Mouse (Mus musculus): ENCODE results near the gene Spon1. TPM values are rescaled to one million over a fixed set of nuclear protein-coding genes. Genes with fewer than 3 reads are reported as not detected.

The Spon1 gene
- polyA plus RNA-seq, 1 experiment from 2014 or later = 3.2 TPM

GRCm38 (mm10) chr7:114069726-114070457 lies 304.1 kb downstream of the Spon1 start:
- WGBS = 74% methylated on average over 11 of the region's 11 CpGs
- Histone ChIP-seq H3K27ac (ENCODE audit: low read depth, low read length) (no peak overlapping the region), H3K4me1 (replicated peaks; ENCODE audit: control insufficient read depth, insufficient read depth, low read length) (peaks cover 11% of the 10 kb centered on the region), H3K27me3 (replicated peaks; ENCODE audit: control insufficient read depth, insufficient read depth, low read length) (no peaks in the 10 kb centered on the region), H3K9me3 (ENCODE audit: control insufficient read depth) (no peaks in the 10 kb centered on the region), H3K9ac (ENCODE audit: low read depth, low read length) (no peak overlapping the region), H3K4me3 (ENCODE audit: low read depth, low read length) (no peak overlapping the region), H3K36me3 (ENCODE audit: control insufficient read depth, insufficient read depth) (no peaks in the 10 kb centered on the region), H3K4me2 (replicated peaks; ENCODE audit: low read depth) (no peak overlapping the region)
- no peak for TF ChIP-seq CTCF (IDR thresholded peaks at IDR 0.05; ENCODE audit: low read depth)
- ATAC-seq = no peak

GRCm38 (mm10) chr7:114070458-114070840 lies 304.7 kb downstream of the Spon1 start:
- Histone ChIP-seq H3K36me3 (ENCODE audit: control insufficient read depth, insufficient read depth) (no peaks in the 10 kb centered on the region), H3K27me3 (replicated peaks; ENCODE audit: control insufficient read depth, insufficient read depth, low read length) (no peaks in the 10 kb centered on the region), H3K9ac (ENCODE audit: low read depth, low read length) (no peak overlapping the region), H3K4me1 (replicated peaks; ENCODE audit: control insufficient read depth, insufficient read depth, low read length) (peaks cover 11% of the 10 kb centered on the region), H3K4me2 (replicated peaks; ENCODE audit: low read depth) (no peak overlapping the region), H3K9me3 (ENCODE audit: control insufficient read depth) (no peaks in the 10 kb centered on the region), H3K27ac (ENCODE audit: low read depth, low read length) (no peak overlapping the region), H3K4me3 (ENCODE audit: low read depth, low read length) (no peak overlapping the region)
- TF ChIP-seq CTCF (IDR thresholded peaks at IDR 0.05; ENCODE audit: low read depth) = no peak
- WGBS = 80% methylated on average over 3 of the region's 3 CpGs
- no peak for ATAC-seq

- peaks cover 8% of the 10 kb centered on the region for H3K4me1 ChIP-seq (replicated peaks; ENCODE audit: control insufficient read depth, insufficient read depth, low read length)
- H3K27me3 ChIP-seq (replicated peaks; ENCODE audit: control insufficient read depth, insufficient read depth, low read length) = no peaks in the 10 kb centered on the region
- no peak overlapping the region for H3K27ac ChIP-seq (ENCODE audit: low read depth, low read length)
- H3K9me3 ChIP-seq (ENCODE audit: control insufficient read depth) = no peaks in the 10 kb centered on the region
- no peak overlapping the region for H3K4me2 ChIP-seq (replicated peaks; ENCODE audit: low read depth)
- no peak overlapping the region for H3K4me3 ChIP-seq (ENCODE audit: low read depth, low read length)
- H3K36me3 ChIP-seq (ENCODE audit: control insufficient read depth, insufficient read depth) = no peaks in the 10 kb centered on the region
- TF ChIP-seq CTCF (IDR thresholded peaks at IDR 0.05; ENCODE audit: low read depth) = no peak
- H3K9ac ChIP-seq (ENCODE audit: low read depth, low read length) = no peak overlapping the region
- 72% methylated on average over 5 of the region's 5 CpGs for WGBS
- ATAC-seq = no peak
Observed at GRCm38 (mm10) chr7:114071395-114071794, 305.6 kb downstream of the Spon1 start.

GRCm38 (mm10) chr7:114071851-114072616 lies 306.2 kb downstream of the Spon1 start:
- Histone ChIP-seq H3K4me1 (replicated peaks; ENCODE audit: control insufficient read depth, insufficient read depth, low read length) (peaks cover 8% of the 10 kb centered on the region; the same call in 1 of the 2 replicates), H3K9me3 (ENCODE audit: control insufficient read depth) (no peaks in the 10 kb centered on the region), H3K9ac (ENCODE audit: low read depth, low read length) (no peak overlapping the region), H3K27me3 (replicated peaks; ENCODE audit: control insufficient read depth, insufficient read depth, low read length) (no peaks in the 10 kb centered on the region), H3K36me3 (ENCODE audit: control insufficient read depth, insufficient read depth) (no peaks in the 10 kb centered on the region), H3K27ac (ENCODE audit: low read depth, low read length) (peak overlapping the region; percentile 46; the same call in 1 of the 2 replicates), H3K4me3 (ENCODE audit: low read depth, low read length) (no peak overlapping the region), H3K4me2 (replicated peaks; ENCODE audit: low read depth) (no peak overlapping the region)
- ATAC-seq = no peak
- TF ChIP-seq CTCF (IDR thresholded peaks at IDR 0.05; ENCODE audit: low read depth) = no peak
- 27% methylated on average over 13 of the region's 13 CpGs for WGBS

GRCm38 (mm10) chr7:114074133-114074532 lies 308.3 kb downstream of the Spon1 start:
- Histone ChIP-seq H3K9me3 (ENCODE audit: control insufficient read depth) (no peaks in the 10 kb centered on the region), H3K4me3 (ENCODE audit: low read depth, low read length) (no peak overlapping the region), H3K27me3 (replicated peaks; ENCODE audit: control insufficient read depth, insufficient read depth, low read length) (no peaks in the 10 kb centered on the region), H3K4me2 (replicated peaks; ENCODE audit: low read depth) (no peak overlapping the region), H3K4me1 (replicated peaks; ENCODE audit: control insufficient read depth, insufficient read depth, low read length) (peaks cover 8% of the 10 kb centered on the region; the same call in 1 of the 2 replicates), H3K9ac (ENCODE audit: low read depth, low read length) (no peak overlapping the region), H3K27ac (ENCODE audit: low read depth, low read length) (peak overlapping the region; percentile 60), H3K36me3 (ENCODE audit: control insufficient read depth, insufficient read depth) (no peaks in the 10 kb centered on the region)
- peak; percentile 65 for ATAC-seq
- 44% methylated on average over 7 of the region's 7 CpGs for WGBS
- no peak for TF ChIP-seq CTCF (IDR thresholded peaks at IDR 0.05; ENCODE audit: low read depth)

GRCm38 (mm10) chr7:114074595-114074994 lies 308.8 kb downstream of the Spon1 start:
- ATAC-seq = peak; percentile 71
- Histone ChIP-seq H3K4me2 (replicated peaks; ENCODE audit: low read depth) (no peak overlapping the region), H3K27ac (ENCODE audit: low read depth, low read length) (peak overlapping the region; percentile 63), H3K27me3 (replicated peaks; ENCODE audit: control insufficient read depth, insufficient read depth, low read length) (no peaks in the 10 kb centered on the region), H3K9ac (ENCODE audit: low read depth, low read length) (no peak overlapping the region), H3K9me3 (ENCODE audit: control insufficient read depth) (no peaks in the 10 kb centered on the region), H3K36me3 (ENCODE audit: control insufficient read depth, insufficient read depth) (no peaks in the 10 kb centered on the region), H3K4me3 (ENCODE audit: low read depth, low read length) (no peak overlapping the region), H3K4me1 (replicated peaks; ENCODE audit: control insufficient read depth, insufficient read depth, low read length) (peaks cover 8% of the 10 kb centered on the region; the same call in 1 of the 2 replicates)
- TF ChIP-seq CTCF (IDR thresholded peaks at IDR 0.05; ENCODE audit: low read depth) = no peak
- 45% methylated on average over 2 of the region's 2 CpGs for WGBS

Measured in intestine, postnatal 0 days (tissue).